ENCODE assay signal across 11 mouse cellular contexts in the genomic region with DNA sequence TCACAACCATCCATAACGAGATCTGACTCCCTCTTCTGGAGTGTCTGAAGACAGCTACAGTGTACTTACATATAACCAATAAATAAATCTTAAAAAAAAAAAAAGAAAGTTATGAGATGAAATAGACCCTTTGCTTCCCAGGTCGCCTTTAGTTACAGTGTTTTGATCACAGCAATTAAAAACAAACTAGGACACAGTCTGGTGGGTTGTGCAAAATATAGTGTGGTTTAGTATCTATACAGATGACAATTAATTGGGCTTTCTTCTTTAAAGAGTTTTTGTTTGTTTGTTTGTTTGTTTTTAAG. TPM values are rescaled to one million over a fixed set of nuclear protein-coding genes. Genes with fewer than 3 reads are reported as not detected.
A peak's percentile ranks its signal among the peaks of the same experiment; 100 is the strongest.
DNase-seq lines count a peak whose midpoint lies in the region; ATAC-seq and TF ChIP-seq lines count a peak whose summit lies in the region.
"Not testable (repeated sequence)": the region's sequence is repeated elsewhere in the genome, so short reads cannot be mapped to it uniquely, and the experiment has no call there.
"Had no signal": no experiment of that assay in that cellular context is flagged by ENCODE, and none has a peak within 500 bp of the region (broad histone marks: within the 10 kb centered on the region; RNA-seq: fewer than 3 reads in every experiment).

No protein-coding gene starts in this region.

- DNase-seq in embryonic facial prominence, embryonic 10.5 days (ENCODE audit: low spot score); forebrain, embryonic 14.5 days (ENCODE audit: low spot score); hindbrain, postnatal 0 days (ENCODE audit: low spot score); limb, embryonic 11.5 days (ENCODE audit: low spot score): not testable (repeated sequence)

- not testable (repeated sequence) for H3K27ac ChIP-seq in embryonic facial prominence, embryonic 10.5 days (replicated peaks); forebrain, embryonic 14.5 days (ENCODE audit: low read depth, low read length); hindbrain, postnatal 0 days; limb, embryonic 11.5 days (replicated peaks; ENCODE audit: low read depth, low read length); liver, embryonic 16.5 days (ENCODE audit: low read length); midbrain, embryonic 13.5 days; neural tube, embryonic 15.5 days (replicated peaks)
- H3K27ac ChIP-seq in heart, embryonic 14.5 days (replicated peaks in 1 of 2; ENCODE audit: control insufficient read depth in 1 of 2, insufficient read depth in 1 of 2, low read depth in 2 of 2, low read length in 2 of 2) = peak overlapping the region in 1 of 2 experiments; percentile 97

- 45% methylated on average over 2 of the region's 2 CpGs for WGBS in embryonic facial prominence, embryonic 10.5 days
- WGBS in forebrain, embryonic 14.5 days = 41% methylated on average over 2 of the region's 2 CpGs
- WGBS in heart, embryonic 14.5 days = 58% methylated on average over 2 of the region's 2 CpGs
- 44% methylated on average over 2 of the region's 2 CpGs for WGBS in hindbrain, postnatal 0 days
- WGBS in limb, embryonic 11.5 days = 53% methylated on average over 2 of the region's 2 CpGs
- WGBS in liver, embryonic 16.5 days (ENCODE audit: insufficient replicate concordance) = 41% methylated on average over 2 of the region's 2 CpGs
- WGBS in midbrain, embryonic 13.5 days = 43% methylated on average over 2 of the region's 2 CpGs
- 48% methylated on average over 2 of the region's 2 CpGs for WGBS in neural tube, embryonic 15.5 days

- H3K9me3 ChIP-seq in embryonic facial prominence, embryonic 10.5 days; forebrain, embryonic 14.5 days (replicated peaks; ENCODE audit: control insufficient read depth, low read length); heart, embryonic 14.5 days (ENCODE audit: control insufficient read depth, low read length); hindbrain, postnatal 0 days (ENCODE audit: low read length); limb, embryonic 11.5 days (ENCODE audit: control insufficient read depth, low read length); liver, embryonic 16.5 days (replicated peaks; ENCODE audit: control insufficient read depth, low read length); midbrain, embryonic 13.5 days; neural tube, embryonic 15.5 days (replicated peaks): not testable (repeated sequence)

- not testable (repeated sequence) for H3K27me3 ChIP-seq in embryonic facial prominence, embryonic 10.5 days (replicated peaks; ENCODE audit: low read depth, poor library complexity, severe bottlenecking); forebrain, embryonic 14.5 days (replicated peaks; ENCODE audit: control insufficient read depth, insufficient read depth, low read length); heart, embryonic 14.5 days (ENCODE audit: control insufficient read depth, insufficient read depth, low read length); hindbrain, postnatal 0 days (ENCODE audit: insufficient read depth, low read length); limb, embryonic 11.5 days (ENCODE audit: control insufficient read depth, insufficient read depth, low read length); liver, embryonic 16.5 days (ENCODE audit: control insufficient read depth, insufficient read depth, low read depth, low read length); midbrain, embryonic 13.5 days; neural tube, embryonic 15.5 days (replicated peaks)

- not testable (repeated sequence) for ATAC-seq in forebrain, embryonic 14.5 days; heart, embryonic 14.5 days (ENCODE audit: insufficient number of reproducible peaks, insufficient read depth, low FRiP score, low read depth); hindbrain, postnatal 0 days; limb, embryonic 11.5 days (ENCODE audit: insufficient number of reproducible peaks, low FRiP score, low TSS enrichment, low read depth); liver, embryonic 16.5 days (ENCODE audit: low read depth); midbrain, embryonic 13.5 days; neural tube, embryonic 15.5 days (ENCODE audit: low FRiP score)

- H3K4me2 ChIP-seq in forebrain, embryonic 14.5 days (ENCODE audit: low read length) = peak overlapping the region; percentile 75
- H3K4me2 ChIP-seq in heart, embryonic 14.5 days (ENCODE audit: low read length) = peak overlapping the region; percentile 76
- H3K4me2 ChIP-seq in hindbrain, postnatal 0 days (ENCODE audit: low read depth, low read length) = peak overlapping the region; percentile 60
- peak overlapping the region; percentile 85; the same call in 1 of the 2 replicates for H3K4me2 ChIP-seq in limb, embryonic 11.5 days (ENCODE audit: low read depth, severe bottlenecking)
- H3K4me2 ChIP-seq in liver, embryonic 16.5 days (ENCODE audit: low read depth, low read length) = peak overlapping the region; percentile 85
- H3K4me2 ChIP-seq in midbrain, embryonic 13.5 days (replicated peaks) = peak overlapping the region; percentile 93
- H3K4me2 ChIP-seq in neural tube, embryonic 15.5 days = peak overlapping the region; percentile 82

- H3K4me3 ChIP-seq in embryonic facial prominence, embryonic 10.5 days = peak overlapping the region; percentile 69
- H3K4me3 ChIP-seq in forebrain, embryonic 14.5 days (ENCODE audit: low read depth, low read length); limb, embryonic 11.5 days (ENCODE audit: low read depth, low read length); liver, embryonic 16.5 days (ENCODE audit: low read depth, low read length): not testable (repeated sequence)
- H3K4me3 ChIP-seq in heart, embryonic 14.5 days (ENCODE audit: control insufficient read depth in 1 of 2, insufficient read depth in 1 of 2, low read depth in 1 of 2, low read length in 2 of 2) = peak overlapping the region in 1 of 2 experiments; percentile 63; a peak in 2 of 4 replicates
- H3K4me3 ChIP-seq in hindbrain, postnatal 0 days (ENCODE audit: low read length) = peak overlapping the region; percentile 48; the same call in 1 of the 2 replicates
- peak overlapping the region; percentile 50 for H3K4me3 ChIP-seq in midbrain, embryonic 13.5 days (replicated peaks)
- H3K4me3 ChIP-seq in neural tube, embryonic 15.5 days (replicated peaks) = 0 out of 2 replicates have a peak overlapping the region, but pooled peaks have one; percentile 66

- peaks cover 28% of the 10 kb centered on the region for H3K4me1 ChIP-seq in embryonic facial prominence, embryonic 10.5 days
- H3K4me1 ChIP-seq in forebrain, embryonic 14.5 days (ENCODE audit: control insufficient read depth, insufficient read depth, low read length); hindbrain, postnatal 0 days (ENCODE audit: insufficient read depth, low read length); limb, embryonic 11.5 days (ENCODE audit: control insufficient read depth, insufficient read depth, low read length); liver, embryonic 16.5 days (ENCODE audit: control insufficient read depth, low read depth, low read length): not testable (repeated sequence)
- H3K4me1 ChIP-seq in heart, embryonic 14.5 days (ENCODE audit: control insufficient read depth in 2 of 2, insufficient read depth in 2 of 2, low read length in 2 of 2) = peaks cover 36 to 42% of the 10 kb centered on the region in 2 experiments
- H3K4me1 ChIP-seq in midbrain, embryonic 13.5 days (replicated peaks) = peaks cover 26% of the 10 kb centered on the region
- H3K4me1 ChIP-seq in neural tube, embryonic 15.5 days = peaks cover 26% of the 10 kb centered on the region

- 0 out of 2 replicates have a peak, but pooled peaks have one; percentile 3 for TF ChIP-seq CTCF in hindbrain, postnatal 0 days (IDR thresholded peaks at IDR 0.05; ENCODE audit: low read depth)

- peaks cover 22% of the 10 kb centered on the region for H3K36me3 ChIP-seq in embryonic facial prominence, embryonic 10.5 days (replicated peaks)
- H3K36me3 ChIP-seq in forebrain, embryonic 14.5 days (ENCODE audit: control insufficient read depth, insufficient read depth, low read length) = peaks cover 12% of the 10 kb centered on the region
- not testable (repeated sequence) for H3K36me3 ChIP-seq in heart, embryonic 14.5 days (ENCODE audit: control insufficient read depth, insufficient read depth, low read length); limb, embryonic 11.5 days (ENCODE audit: control insufficient read depth, insufficient read depth, low read length); liver, embryonic 16.5 days (ENCODE audit: control insufficient read depth, insufficient read depth); neural tube, embryonic 15.5 days
- peaks cover 15% of the 10 kb centered on the region; the same call in 1 of the 2 replicates for H3K36me3 ChIP-seq in hindbrain, postnatal 0 days (ENCODE audit: insufficient read depth, low read length)
- peaks cover 18% of the 10 kb centered on the region for H3K36me3 ChIP-seq in midbrain, embryonic 13.5 days

- not testable (repeated sequence) for H3K9ac ChIP-seq in forebrain, embryonic 14.5 days (ENCODE audit: low read length); hindbrain, postnatal 0 days (replicated peaks; ENCODE audit: low read length); limb, embryonic 11.5 days (ENCODE audit: low read length); liver, embryonic 16.5 days (ENCODE audit: low read depth, low read length); midbrain, embryonic 13.5 days (replicated peaks); neural tube, embryonic 15.5 days (replicated peaks)
- peak overlapping the region; percentile 44; the same call in 1 of the 2 replicates for H3K9ac ChIP-seq in heart, embryonic 14.5 days (ENCODE audit: low read length)

RNA-seq across cellular contexts. Expression of a gene that starts 1.4 kb away (rescaled TPM):
- polyA plus RNA-seq in embryonic facial prominence, embryonic 10.5 days (2016; fragmentation: Nextera tagmentation; extraction: Ambion mirVana) = 185 and 189 TPM in 2 replicates
- 241 and 247 TPM in 2 replicates for polyA plus RNA-seq in forebrain, embryonic 14.5 days (2014; fragmentation: Nextera tagmentation; extraction: Ambion mirVana)
- polyA plus RNA-seq in heart, embryonic 14.5 days (2014; fragmentation: Nextera tagmentation; extraction: Ambion mirVana) = 167 and 173 TPM in 2 replicates
- 228 and 229 TPM in 2 replicates for total RNA-seq in hindbrain, postnatal 0 days (2014; rRNA removed)
- polyA plus RNA-seq in hindbrain, postnatal 0 days (2015; fragmentation: Nextera tagmentation; extraction: Ambion mirVana) = 199 and 206 TPM in 2 replicates
- 165 and 168 TPM in 2 replicates for polyA plus RNA-seq in limb, embryonic 11.5 days (2014; fragmentation: Nextera tagmentation; extraction: Ambion mirVana)
- 35.8 and 38.4 TPM in 2 replicates for polyA plus RNA-seq in liver, embryonic 16.5 days (2015; fragmentation: Nextera tagmentation; extraction: Ambion mirVana)
- 218 TPM in 2 replicates for polyA plus RNA-seq in midbrain, embryonic 13.5 days (2015; fragmentation: Nextera tagmentation; extraction: Ambion mirVana)
- polyA plus RNA-seq in neural tube, embryonic 15.5 days (2015; fragmentation: Nextera tagmentation; extraction: Ambion mirVana) = 185 and 190 TPM in 2 replicates

RNA-seq across cellular contexts. Expression of a gene that starts 28.5 kb away (rescaled TPM):
- 0.25 TPM in 2 replicates for polyA plus RNA-seq in embryonic facial prominence, embryonic 10.5 days (2016; fragmentation: Nextera tagmentation; extraction: Ambion mirVana)
- polyA plus RNA-seq in forebrain, embryonic 14.5 days (2014; fragmentation: Nextera tagmentation; extraction: Ambion mirVana) = 3.3 and 3.6 TPM in 2 replicates
- 0.12 TPM in 1 of 2 replicates, not detected in the other for polyA plus RNA-seq in heart, embryonic 14.5 days (2014; fragmentation: Nextera tagmentation; extraction: Ambion mirVana)
- 1.8 and 3.6 TPM in 2 replicates for total RNA-seq in hindbrain, postnatal 0 days (2014; rRNA removed)
- polyA plus RNA-seq in hindbrain, postnatal 0 days (2015; fragmentation: Nextera tagmentation; extraction: Ambion mirVana) = 0.91 and 1.2 TPM in 2 replicates
- 0.07 TPM in 1 of 2 replicates, not detected in the other for polyA plus RNA-seq in limb, embryonic 11.5 days (2014; fragmentation: Nextera tagmentation; extraction: Ambion mirVana)
- polyA plus RNA-seq in liver, embryonic 16.5 days (2015; fragmentation: Nextera tagmentation; extraction: Ambion mirVana) = 0.05 and 0.12 TPM in 2 replicates
- 0.19 and 0.61 TPM in 2 replicates for polyA plus RNA-seq in midbrain, embryonic 13.5 days (2015; fragmentation: Nextera tagmentation; extraction: Ambion mirVana)
- polyA plus RNA-seq in neural tube, embryonic 15.5 days (2015; fragmentation: Nextera tagmentation; extraction: Ambion mirVana) = 0.46 and 1.6 TPM in 2 replicates
- total RNA-seq: gastrocnemius, postnatal 25 days had no signal

RNA-seq across cellular contexts. Expression of a gene that starts 41.8 kb away (rescaled TPM):
- 72.3 and 76.1 TPM in 2 replicates for polyA plus RNA-seq in embryonic facial prominence, embryonic 10.5 days (2016; fragmentation: Nextera tagmentation; extraction: Ambion mirVana)
- polyA plus RNA-seq in forebrain, embryonic 14.5 days (2014; fragmentation: Nextera tagmentation; extraction: Ambion mirVana) = 57.2 and 81.8 TPM in 2 replicates
- polyA plus RNA-seq in heart, embryonic 14.5 days (2014; fragmentation: Nextera tagmentation; extraction: Ambion mirVana) = 31.2 and 38.0 TPM in 2 replicates
- total RNA-seq in hindbrain, postnatal 0 days (2014; rRNA removed) = 90.2 and 94.2 TPM in 2 replicates
- 101 and 110 TPM in 2 replicates for polyA plus RNA-seq in hindbrain, postnatal 0 days (2015; fragmentation: Nextera tagmentation; extraction: Ambion mirVana)
- 51.9 and 57.3 TPM in 2 replicates for polyA plus RNA-seq in limb, embryonic 11.5 days (2014; fragmentation: Nextera tagmentation; extraction: Ambion mirVana)
- polyA plus RNA-seq in liver, embryonic 16.5 days (2015; fragmentation: Nextera tagmentation; extraction: Ambion mirVana) = 6.5 and 8.0 TPM in 2 replicates
- polyA plus RNA-seq in midbrain, embryonic 13.5 days (2015; fragmentation: Nextera tagmentation; extraction: Ambion mirVana) = 115 and 125 TPM in 2 replicates
- 95.7 and 111 TPM in 2 replicates for polyA plus RNA-seq in neural tube, embryonic 15.5 days (2015; fragmentation: Nextera tagmentation; extraction: Ambion mirVana)

RNA-seq across cellular contexts. Expression of a gene that starts 42.6 kb away (rescaled TPM):
- polyA plus RNA-seq in embryonic facial prominence, embryonic 10.5 days (2016; fragmentation: Nextera tagmentation; extraction: Ambion mirVana) = 0.30 TPM in 1 of 2 replicates, not detected in the other
- 0.11 and 0.52 TPM in 2 replicates for polyA plus RNA-seq in forebrain, embryonic 14.5 days (2014; fragmentation: Nextera tagmentation; extraction: Ambion mirVana)
- polyA plus RNA-seq in heart, embryonic 14.5 days (2014; fragmentation: Nextera tagmentation; extraction: Ambion mirVana) = 0.36 TPM in 1 of 2 replicates, not detected in the other
- 0.86 and 1.3 TPM in 2 replicates for total RNA-seq in hindbrain, postnatal 0 days (2014; rRNA removed)
- polyA plus RNA-seq in hindbrain, postnatal 0 days (2015; fragmentation: Nextera tagmentation; extraction: Ambion mirVana) = 1.3 and 1.4 TPM in 2 replicates
- polyA plus RNA-seq in limb, embryonic 11.5 days (2014; fragmentation: Nextera tagmentation; extraction: Ambion mirVana) = not detected in 2 replicates
- 0.04 TPM in 1 of 2 replicates, not detected in the other for polyA plus RNA-seq in liver, embryonic 16.5 days (2015; fragmentation: Nextera tagmentation; extraction: Ambion mirVana)
- 0.35 TPM in 2 replicates for polyA plus RNA-seq in midbrain, embryonic 13.5 days (2015; fragmentation: Nextera tagmentation; extraction: Ambion mirVana)
- polyA plus RNA-seq in neural tube, embryonic 15.5 days (2015; fragmentation: Nextera tagmentation; extraction: Ambion mirVana) = 0.73 and 0.97 TPM in 2 replicates
- total RNA-seq: gastrocnemius, postnatal 25 days; heart, postnatal 14 days had no signal
- polyA plus RNA-seq: C2C12 had no signal
